Mouse (Mus musculus) kidney, postnatal 10 days (tissue): Measurements from ENCODE around the gene Pcyt2.
A peak's percentile ranks its signal among the peaks of the same experiment; 100 is the strongest.

Experiments used
- DNase-seq: peaks from one replicate; pipeline ENCODE4 v3.0.0; 2021; ENCODE audit warnings: mixed read lengths

Gene Pcyt2

DNA sequence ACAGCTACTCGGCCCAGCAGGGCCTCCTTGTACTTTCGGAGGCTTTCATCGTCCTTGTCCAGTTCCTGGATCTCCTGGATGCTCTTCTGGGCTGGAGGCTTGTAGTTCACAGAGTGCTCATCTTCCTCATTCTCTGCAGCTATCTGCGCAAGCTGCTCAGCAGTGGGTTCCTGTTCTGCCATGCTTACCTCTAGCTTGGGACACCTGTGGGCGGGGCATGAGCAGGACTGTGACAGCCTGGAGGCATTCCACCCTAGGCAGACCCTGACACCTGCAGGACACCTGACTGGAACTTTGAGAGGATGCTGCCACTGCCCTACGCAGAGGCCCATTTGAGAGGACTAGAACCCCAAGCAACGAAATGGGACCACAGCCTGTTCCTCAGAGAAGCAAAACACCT is 37.5 kb downstream of the Pcyt2 start:
- DNase-seq: peak; percentile 53

GRCm38 (mm10) chr11:120579316-120580107 is 38.2 kb downstream of the Pcyt2 start:
- peak; percentile 85 for DNase-seq

- peak; percentile 47 for DNase-seq
Observed at GRCm38 (mm10) chr11:120578694-120579243, 39.0 kb downstream of the Pcyt2 start.

- peak; percentile 33 for DNase-seq
Observed at GRCm38 (mm10) chr11:120578024-120578693, 39.6 kb downstream of the Pcyt2 start.

DNA sequence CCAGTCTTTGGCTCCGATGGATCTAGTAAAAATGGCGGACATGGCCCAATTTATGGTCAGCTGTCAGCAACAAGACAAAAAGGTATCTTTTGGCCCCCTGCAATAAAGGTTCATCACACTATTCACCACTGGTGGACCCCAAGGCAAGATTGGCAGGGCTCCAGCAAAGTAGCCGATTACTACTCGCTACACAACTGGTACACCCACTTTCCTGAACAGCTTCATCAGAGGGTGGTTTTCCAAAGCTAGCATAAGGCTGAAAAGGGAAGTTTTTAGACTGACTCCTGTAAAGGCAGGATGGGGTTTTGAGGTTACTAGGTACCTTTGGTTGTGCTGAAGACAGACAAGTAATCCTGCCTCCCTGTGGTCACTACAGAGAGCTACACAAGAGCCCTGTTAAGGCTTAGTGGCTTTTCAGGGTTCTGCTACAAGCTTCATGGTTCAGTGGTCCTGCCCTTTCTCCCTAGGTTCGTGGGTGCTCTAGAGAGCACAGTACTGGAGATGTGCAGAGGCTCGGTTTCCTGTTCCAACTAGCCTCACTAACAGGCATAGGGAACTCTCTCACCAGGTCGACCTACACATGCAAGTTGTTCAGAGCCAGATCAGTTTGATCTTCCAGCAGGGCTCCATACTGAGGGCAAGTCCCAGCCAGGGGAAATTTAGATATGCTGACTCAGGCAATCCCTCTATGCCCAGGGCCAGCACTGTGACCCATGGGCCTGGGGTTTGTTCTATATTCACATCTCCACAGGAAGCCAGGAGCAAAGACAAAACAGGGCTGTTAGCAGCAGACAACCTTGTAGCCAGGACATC is 40.3 kb downstream of the Pcyt2 start:
- peak; percentile 47 for DNase-seq

GRCm38 (mm10) chr11:120576365-120576981 is 41.3 kb downstream of the Pcyt2 start:
- peak; percentile 69 for DNase-seq

DNA sequence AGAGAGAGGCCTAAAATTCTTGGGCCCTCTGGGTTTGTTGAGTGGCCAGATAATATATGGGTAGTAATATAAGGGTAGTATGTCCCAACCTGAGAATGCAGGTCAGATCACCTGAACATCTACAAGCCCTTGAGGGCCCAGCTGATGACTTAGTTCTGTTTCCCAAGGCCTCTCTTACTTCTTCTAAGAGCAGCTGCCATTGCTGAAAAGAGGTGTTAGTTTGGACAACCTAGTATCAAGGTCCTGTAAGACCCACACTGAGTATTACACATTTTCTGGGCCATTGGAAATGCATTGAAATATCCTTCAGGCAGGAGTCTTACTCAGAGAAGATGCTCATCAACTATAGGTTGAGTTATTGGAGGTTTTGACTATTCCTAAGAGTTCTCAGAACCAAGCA is 41.8 kb downstream of the Pcyt2 start:
- no peak for DNase-seq

DNA sequence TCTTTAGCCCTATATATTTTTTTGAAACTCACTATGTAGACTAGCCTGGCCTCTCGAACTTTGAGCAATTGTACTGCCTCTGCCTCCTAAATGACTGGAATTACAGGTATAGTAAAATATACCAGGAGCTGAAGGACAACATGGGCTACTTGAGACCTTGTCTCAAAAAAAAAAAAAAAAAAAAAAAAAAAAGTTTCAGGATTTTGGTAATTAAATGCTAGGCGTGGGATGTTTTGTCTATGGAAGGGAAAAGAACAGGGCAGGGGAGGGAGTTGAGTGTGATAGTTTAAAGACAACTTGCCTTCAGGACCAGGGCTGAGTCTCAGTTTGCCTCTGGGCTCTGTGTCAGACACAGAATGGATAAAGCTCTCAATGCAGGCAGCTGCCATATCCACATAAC is 42.7 kb downstream of the Pcyt2 start:
- no peak for DNase-seq

- DNase-seq: no peak
Observed at GRCm38 (mm10) chr11:120574278-120574600, 43.5 kb downstream of the Pcyt2 start.

- peak; percentile 31 for DNase-seq
Observed at GRCm38 (mm10) chr11:120573585-120574277, 44.0 kb downstream of the Pcyt2 start.

DNA sequence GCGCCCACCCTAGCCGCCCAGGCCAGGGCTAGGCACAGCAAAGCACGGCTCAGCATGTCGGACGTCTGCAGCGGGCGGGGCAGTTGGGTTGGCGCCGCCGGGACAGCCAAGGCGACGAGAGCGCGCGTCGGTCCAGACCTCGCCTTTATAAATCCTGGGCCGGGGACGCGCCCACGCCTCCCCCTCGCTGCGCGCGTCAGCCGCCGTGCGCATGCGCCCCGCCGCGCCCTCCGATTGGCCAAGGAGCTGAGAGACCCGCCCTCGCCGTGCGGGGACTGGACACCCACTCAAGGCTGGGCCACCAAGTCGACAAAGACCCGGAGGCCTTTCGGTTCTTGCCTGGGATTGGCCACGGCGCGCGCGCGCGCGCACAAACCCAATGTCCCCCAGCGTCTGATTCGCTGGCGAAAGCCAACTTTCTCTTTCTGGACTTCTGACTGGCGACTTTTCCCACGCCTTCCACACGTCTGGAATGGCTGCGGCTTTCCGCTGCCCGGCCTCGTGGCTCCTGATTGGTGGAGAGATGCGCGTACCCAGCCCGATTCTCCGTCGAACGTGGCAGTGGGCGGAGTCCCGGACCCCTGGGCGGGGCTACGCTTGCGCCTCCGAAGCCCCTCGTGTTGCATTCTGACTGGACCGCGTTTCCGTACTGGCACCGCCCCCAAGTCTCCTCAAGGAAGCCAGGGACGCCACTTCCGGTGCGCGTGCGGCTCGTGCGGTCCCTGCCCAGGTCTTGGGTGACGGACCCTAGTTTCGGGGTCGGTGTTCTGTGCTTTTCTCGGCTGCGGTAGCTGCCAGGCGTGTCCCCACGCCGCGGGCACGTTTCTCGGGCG is 44.8 kb downstream of the Pcyt2 start, which contains the start of gene P4hb:
P4hb (minus strand) TSS at position 502 of the 833 bp plus-strand sequence.
- DNase-seq: peak; percentile 100

- no peak for DNase-seq
Observed at GRCm38 (mm10) chr11:120572417-120572751, 45.4 kb downstream of the Pcyt2 start.

DNA sequence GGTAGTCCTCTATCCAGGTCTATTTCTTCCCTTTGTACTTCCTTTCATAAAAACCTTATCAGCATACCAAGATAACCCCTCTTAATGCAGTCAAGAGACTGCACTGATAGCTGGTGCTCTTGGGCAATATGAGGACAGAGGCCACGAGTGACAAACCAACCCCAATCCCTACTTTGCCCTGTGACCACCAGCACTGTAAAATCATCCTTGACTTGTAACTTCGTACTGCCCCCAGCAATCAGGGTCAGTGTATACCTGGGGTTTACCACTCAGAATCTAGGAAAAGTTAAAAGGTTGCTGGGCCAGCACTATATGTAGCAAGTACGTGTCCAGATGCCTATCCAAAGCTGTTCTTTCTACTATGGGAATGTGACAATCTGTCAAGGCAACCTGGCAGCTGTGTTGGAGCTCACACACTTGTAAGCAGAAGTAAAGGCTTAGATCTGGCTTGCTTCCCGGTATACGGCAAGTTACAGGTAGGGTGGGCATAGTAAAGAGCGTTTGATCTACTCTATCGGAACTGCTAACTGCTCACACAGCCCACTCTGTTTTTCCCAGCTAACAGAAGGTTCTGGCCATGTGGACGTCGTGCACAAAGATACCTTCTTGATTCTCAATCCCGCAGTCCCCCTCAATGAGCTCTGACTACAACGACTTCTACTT is 45.9 kb downstream of the Pcyt2 start:
- no peak for DNase-seq

DNA sequence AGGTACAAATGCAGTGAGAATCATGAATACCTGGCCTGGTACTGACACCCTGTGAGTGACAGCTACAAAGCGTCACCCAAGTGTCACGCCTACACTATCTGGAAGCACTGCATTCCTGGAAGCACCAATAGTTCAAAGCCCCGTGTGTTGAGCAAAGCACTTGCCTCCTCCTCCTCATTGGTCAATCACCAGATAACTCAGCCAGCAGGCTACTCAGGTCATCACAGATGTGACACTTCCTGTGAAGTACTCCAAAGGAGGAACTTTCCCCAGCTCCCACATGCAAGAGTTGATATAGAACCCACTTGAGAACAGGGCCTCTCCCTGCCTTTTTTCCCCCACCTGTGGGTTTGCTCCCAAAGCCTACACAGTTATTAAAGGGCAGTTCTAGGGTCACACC is 46.6 kb downstream of the Pcyt2 start:
- DNase-seq: no peak

DNA sequence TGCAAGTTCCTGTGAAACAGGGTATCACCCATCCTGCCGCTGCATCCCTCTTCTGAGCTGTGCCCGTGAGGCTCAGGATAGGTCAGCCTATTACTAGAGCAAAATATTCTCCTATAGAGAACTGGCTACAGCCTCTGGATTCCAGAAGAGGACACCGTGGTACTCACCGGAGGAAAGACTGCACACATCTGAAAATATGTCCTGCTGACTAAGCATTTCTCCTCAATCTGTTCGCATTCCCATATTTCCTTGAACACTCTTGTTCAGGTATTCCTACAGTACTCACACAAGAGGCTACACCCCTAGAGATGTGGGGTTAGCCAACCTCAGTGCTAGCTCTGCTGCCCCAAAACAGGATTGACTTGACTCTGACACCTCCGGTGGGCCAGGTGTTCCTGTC is 49.4 kb downstream of the Pcyt2 start:
- no peak for DNase-seq

DNA sequence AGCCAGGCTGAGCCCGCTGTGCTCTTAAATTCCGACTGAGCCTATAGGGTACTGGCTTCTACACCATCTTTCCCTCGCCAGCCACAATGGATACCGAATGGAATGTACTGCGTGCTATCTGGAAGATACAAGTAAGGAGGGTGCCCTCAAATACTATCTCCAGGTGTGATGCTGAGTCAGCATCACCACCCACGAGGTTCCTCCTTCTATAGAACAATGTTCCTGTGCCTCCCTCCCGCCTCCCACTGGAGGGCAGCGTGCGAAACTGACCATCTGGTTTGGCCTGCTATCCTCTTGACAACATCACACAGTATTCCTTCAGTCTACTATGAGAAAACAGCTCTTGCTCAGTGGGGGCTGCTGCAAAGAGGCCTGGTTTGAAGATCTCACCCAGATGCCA is 52.6 kb downstream of the Pcyt2 start:
- DNase-seq: no peak

DNA sequence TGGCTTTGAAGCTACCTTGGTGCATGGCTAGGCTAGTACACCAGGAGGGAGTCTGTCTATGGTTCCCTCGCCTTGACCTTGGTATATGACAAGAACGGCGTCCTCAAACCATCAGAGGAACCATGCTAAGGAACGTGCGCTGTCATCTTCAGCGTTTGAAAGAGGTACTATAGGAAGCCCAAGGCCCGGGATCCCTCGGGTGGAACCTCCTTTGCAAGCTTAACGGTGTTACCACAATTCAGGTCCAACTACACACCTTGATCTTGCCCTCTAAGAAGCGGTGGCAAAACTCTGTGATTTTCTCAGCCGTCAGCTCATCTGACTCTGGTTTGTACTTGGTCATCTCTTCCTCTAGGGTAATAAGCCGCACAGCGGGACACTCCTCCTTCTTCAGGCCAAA is 54.8 kb downstream of the Pcyt2 start:
- DNase-seq: no peak

DNA sequence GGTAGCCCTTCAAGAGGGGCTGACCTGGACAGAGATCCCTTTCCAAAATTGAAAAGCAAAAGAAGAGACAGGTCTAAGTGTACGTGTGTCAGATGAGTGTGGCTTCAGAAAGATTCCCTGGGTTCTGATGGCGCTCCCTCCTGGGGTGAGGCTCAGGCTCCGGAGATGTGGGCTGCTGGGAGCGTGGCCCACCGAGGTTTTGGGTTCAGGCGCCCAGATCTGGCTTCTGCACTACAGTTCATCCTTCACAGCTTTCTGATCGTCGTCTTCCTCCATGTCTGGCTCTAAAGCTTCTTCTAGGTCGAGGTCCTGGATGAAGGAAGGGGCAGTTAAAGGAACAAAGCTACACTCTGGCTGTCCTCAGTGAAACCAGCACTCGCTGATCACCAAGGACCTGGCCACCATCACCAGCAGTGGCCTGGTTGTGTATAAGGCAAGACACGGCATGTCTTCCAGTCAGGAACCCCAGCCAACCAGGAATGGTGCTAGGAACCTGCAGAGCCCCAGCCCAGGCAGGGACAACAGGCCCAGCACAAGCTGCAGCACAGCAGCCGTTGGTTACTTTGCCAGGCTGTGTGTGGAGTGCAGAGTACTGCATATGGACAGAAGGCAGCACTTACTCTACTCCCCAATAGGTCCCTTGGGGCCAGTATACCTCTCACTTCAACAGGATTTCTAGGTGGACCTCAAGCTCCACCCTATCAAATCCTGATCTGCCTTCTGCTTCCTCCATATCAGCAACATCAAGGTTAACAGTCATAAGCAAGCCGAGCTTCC is 56.6 kb downstream of the Pcyt2 start:
- no peak for DNase-seq
